Mouse (Mus musculus) stomach, postnatal 0 days (tissue): Measurements from ENCODE around the gene Mfn2.

Source experiments
- CTCF ChIP-seq: IDR thresholded peaks from 2 replicates; pipeline ENCODE4 v1.5.1; 2016; ENCODE audit warnings: antibody characterized with exemption, low read depth, mild to moderate bottlenecking, moderate library complexity
- EP300 ChIP-seq: optimal IDR thresholded peaks from 2 replicates; pipeline ENCODE3; 2016; ENCODE audit warnings: antibody characterized with exemption

GRCm38 (mm10) chr4:147930946-147931345 lies 26.4 kb upstream of the Mfn2 start:
- TF ChIP-seq CTCF, result no peak
- TF ChIP-seq EP300, result no peak
